Mouse (Mus musculus) stomach, embryonic 15.5 days (tissue): ENCODE measurements around the gene Epor. TPM values are rescaled to one million over a fixed set of nuclear protein-coding genes. Genes with fewer than 3 reads are reported as not detected.

Source experiments
- ATAC-seq: fragments of 200-750 bp; cut with Nextera tagmentation; 2 replicates; pipeline ENCODE4 v1.8.0; 2017; ENCODE audit warnings: low read depth, moderate number of reproducible peaks, moderate TSS enrichment; ENCODE audit not compliant: insufficient read depth, low FRiP score
- H3K27ac ChIP-seq: fragments of 300-500 bp; sonication (generic); 2 replicates; pipeline ENCODE4 v1.5.1; 2015; ENCODE audit warnings: mild to moderate bottlenecking, inconsistent platforms
- H3K27me3 ChIP-seq: fragments of 300-500 bp; sonication (generic); replicated peaks from 2 replicates; pipeline ENCODE4 v1.6.1; 2015; ENCODE audit warnings: inconsistent platforms
- H3K36me3 ChIP-seq: fragments of 300-500 bp; sonication (generic); 2 replicates; pipeline ENCODE4 v1.6.1; 2015; ENCODE audit warnings: inconsistent platforms
- H3K4me1 ChIP-seq: fragments of 300-500 bp; sonication (generic); 2 replicates; pipeline ENCODE4 v1.6.1; 2015; ENCODE audit warnings: inconsistent platforms
- H3K4me2 ChIP-seq: fragments of 300-500 bp; sonication (generic); 2 replicates; pipeline ENCODE4 v1.6.1; 2015; ENCODE audit warnings: mild to moderate bottlenecking, inconsistent platforms
- H3K4me3 ChIP-seq: fragments of 300-500 bp; sonication (generic); replicated peaks from 2 replicates; pipeline ENCODE4 v1.5.1; 2015; ENCODE audit warnings: inconsistent platforms
- H3K9ac ChIP-seq: fragments of 300-500 bp; sonication (generic); 2 replicates; pipeline ENCODE4 v1.6.1; 2015; ENCODE audit warnings: inconsistent platforms
- H3K9me3 ChIP-seq: fragments of 300-500 bp; sonication (generic); 2 replicates; pipeline ENCODE4 v1.6.1; 2016; ENCODE audit warnings: inconsistent platforms
- WGBS: fragments of 180-500 bp; shearing (Covaris S2); methylation state at CpG from one replicate; pipeline ENCODE4 v1.1.7; 2015; 5-methylcytosine and 5-hydroxymethylcytosine counted together
- polyA plus RNA-seq: library from polyadenylated mRNA; unstranded; fragments of >200 nt; fragmentation: Nextera tagmentation; extraction: Ambion mirVana; gene quantifications from 2 replicates; pipeline ENCODE4 v1.2.1, GENCODE M21; 2015

Gene Epor
- polyA plus RNA-seq, 1 experiment from 2014 or later, result 14.7 TPM

DNA sequence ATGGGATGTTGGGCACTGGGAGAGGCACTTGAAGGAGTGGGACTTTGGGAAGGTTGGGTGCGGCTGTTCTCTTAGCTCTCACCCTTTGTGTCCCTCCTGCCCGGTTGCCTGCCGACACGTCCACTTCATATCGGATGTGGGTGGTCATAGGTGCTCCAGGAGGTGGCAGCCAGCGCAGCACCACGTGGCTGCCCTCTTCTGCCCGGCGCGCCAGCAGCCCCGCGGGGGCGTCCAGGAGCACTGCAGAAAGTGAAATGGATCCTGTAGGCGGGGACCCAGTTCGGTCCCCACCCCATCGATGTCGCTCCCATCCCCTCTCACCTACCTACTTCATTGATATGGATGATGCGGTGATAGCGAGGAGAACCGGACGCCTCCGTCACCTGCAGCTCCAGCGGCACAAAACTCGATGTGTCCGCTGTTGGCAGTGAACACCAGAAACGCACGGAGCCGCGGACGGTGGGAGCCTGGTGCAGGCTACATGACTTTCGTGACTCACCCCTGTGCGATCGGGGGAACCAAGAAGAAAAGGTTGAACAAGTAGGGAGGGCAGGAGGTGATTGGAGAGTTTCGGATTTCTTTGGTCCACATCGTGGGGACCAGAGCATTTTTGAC, 1.8 kb downstream of the Epor start:
- H3K9me3 ChIP-seq, result no peaks in the 10 kb centered on the region
- H3K27me3 ChIP-seq, result peaks cover 15% of the 10 kb centered on the region
- peak overlapping the region; percentile 96 for H3K4me2 ChIP-seq
- ATAC-seq, result no peak
- peaks cover 29% of the 10 kb centered on the region for H3K4me1 ChIP-seq
- H3K9ac ChIP-seq, result no peak overlapping the region
- H3K4me3 ChIP-seq, result peak overlapping the region; percentile 46
- no peaks in the 10 kb centered on the region for H3K36me3 ChIP-seq
- WGBS, result 2% methylated on average over 35 of the region's 35 CpGs
- no peak overlapping the region for H3K27ac ChIP-seq

DNA sequence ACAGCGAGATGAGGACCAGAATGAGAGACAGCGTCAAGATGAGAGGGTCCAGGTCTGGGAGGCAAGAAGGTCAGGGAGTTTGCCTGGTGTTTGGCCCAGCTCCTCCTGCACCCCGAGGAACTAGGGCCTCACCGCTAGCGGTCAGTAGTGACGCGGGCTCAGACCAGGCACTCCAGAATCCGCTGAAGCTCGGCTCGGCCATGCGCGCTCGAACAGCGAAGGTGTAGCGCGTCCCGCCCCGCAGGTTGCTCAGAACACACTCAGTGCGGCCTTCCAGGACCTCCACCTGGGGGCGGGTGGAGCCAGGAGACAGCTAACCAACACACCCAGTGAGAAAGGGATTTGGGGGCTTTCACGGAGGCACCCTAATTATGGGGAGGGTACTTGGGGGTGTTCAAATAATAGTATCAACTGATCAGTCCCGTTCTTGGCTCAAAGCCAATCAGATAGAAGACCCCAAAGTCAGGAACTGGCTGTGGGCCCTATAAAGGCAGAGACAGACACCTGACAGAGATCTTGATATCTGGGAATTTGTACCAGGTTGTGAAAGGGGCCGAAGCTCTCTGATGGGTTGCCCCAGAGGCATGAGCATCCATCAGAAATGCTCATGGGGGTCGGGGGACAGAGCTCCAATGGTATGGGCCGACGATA, 2.6 kb downstream of the Epor start:
- no peaks in the 10 kb centered on the region for H3K9me3 ChIP-seq
- H3K9ac ChIP-seq, result no peak overlapping the region
- no peak for ATAC-seq
- peaks cover 32% of the 10 kb centered on the region for H3K4me1 ChIP-seq
- H3K27me3 ChIP-seq, result peaks cover 15% of the 10 kb centered on the region
- no peak overlapping the region for H3K27ac ChIP-seq
- H3K4me2 ChIP-seq, result peak overlapping the region; percentile 96; the same call in 1 of the 2 replicates
- H3K4me3 ChIP-seq, result no peak overlapping the region
- WGBS, result 11% methylated on average over 26 of the region's 26 CpGs
- H3K36me3 ChIP-seq, result no peaks in the 10 kb centered on the region

DNA sequence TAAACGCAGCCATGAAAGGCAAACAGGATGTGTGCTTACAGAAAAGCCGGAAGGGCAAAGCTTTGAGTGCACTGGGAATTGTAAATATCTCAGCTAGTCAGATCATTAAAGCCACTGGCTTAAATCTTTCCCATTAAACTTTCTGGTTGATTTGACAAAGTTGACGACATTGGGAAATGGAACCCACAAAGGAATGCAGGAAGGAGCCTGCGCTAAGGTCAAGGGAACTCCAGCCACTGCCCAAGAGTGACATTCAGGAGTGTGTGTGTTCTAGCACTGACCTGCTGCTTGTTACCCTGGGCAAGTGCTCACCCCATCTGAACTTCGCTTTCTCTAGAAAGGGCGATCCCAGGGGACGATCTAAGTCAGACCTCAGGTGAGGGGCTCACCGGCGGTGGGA, 3.2 kb downstream of the Epor start:
- no peak for ATAC-seq
- H3K9ac ChIP-seq, result no peak overlapping the region
- H3K4me2 ChIP-seq, result 0 out of 2 replicates have a peak overlapping the region, but pooled peaks have one; percentile 96

DNA sequence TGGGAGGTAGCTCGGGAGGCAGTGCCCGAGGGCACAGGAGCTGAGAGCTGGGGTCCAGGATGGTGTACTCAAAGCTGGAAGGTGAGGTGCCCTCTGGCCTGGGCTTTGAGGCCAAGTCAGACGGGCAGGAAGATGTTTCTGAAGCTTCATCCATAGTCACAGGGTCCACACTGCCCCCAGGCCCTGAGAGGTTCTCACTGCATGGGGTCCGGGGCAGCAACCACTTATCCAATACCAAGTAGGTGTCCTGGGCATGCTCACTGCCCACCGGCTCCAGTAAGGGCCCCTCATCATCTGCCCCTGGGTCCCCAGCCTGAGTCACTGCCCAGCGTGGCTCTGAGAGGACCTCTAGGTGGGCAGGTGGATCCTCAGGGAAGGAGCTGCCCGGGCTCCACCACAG, 4.1 kb downstream of the Epor start:
- WGBS, result 90% methylated on average over 7 of the region's 7 CpGs
- H3K27ac ChIP-seq, result no peak overlapping the region

More for the DNA sequence above, 3.2 kb downstream of the Epor start:
- 50% methylated on average over 9 of the region's 9 CpGs for WGBS
- Histone ChIP-seq H3K4me1 (peaks cover 32% of the 10 kb centered on the region), H3K27me3 (peaks cover 15% of the 10 kb centered on the region), H3K4me3 (no peak overlapping the region), H3K36me3 (no peaks in the 10 kb centered on the region), H3K9me3 (no peaks in the 10 kb centered on the region), H3K27ac (no peak overlapping the region)

DNA sequence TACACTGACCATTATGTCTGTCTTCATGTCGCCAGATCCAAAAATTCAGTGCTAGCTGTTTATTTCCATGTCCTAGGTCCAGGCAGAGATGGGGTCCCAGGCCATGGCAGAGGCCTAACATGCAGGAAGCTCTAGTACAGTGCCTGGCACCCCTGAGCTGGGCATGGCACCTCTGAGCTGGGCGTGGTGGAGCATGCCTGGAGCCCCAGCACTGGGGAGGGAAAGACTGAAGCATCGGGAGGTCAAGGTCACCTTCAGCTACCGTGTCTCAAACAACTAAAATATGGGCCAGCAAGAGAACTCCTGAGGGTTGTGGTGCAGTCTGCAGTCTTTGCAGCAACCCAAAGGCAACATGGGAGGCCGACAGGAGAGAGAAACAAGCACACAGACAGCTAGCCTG, 4.9 kb downstream of the Epor start:
- H3K27me3 ChIP-seq, result peaks cover 15% of the 10 kb centered on the region
- H3K4me1 ChIP-seq, result peaks cover 30% of the 10 kb centered on the region
- H3K9ac ChIP-seq, result no peak overlapping the region
- H3K27ac ChIP-seq, result no peak overlapping the region
- H3K36me3 ChIP-seq, result no peaks in the 10 kb centered on the region
- no peak overlapping the region for H3K4me2 ChIP-seq
- no peaks in the 10 kb centered on the region for H3K9me3 ChIP-seq
- WGBS, result 78% methylated on average over 5 of the region's 5 CpGs
- no peak overlapping the region for H3K4me3 ChIP-seq
- ATAC-seq, result no peak

More for the DNA sequence above, 4.1 kb downstream of the Epor start:
- Histone ChIP-seq H3K27me3 (peaks cover 15% of the 10 kb centered on the region), H3K4me1 (peaks cover 32% of the 10 kb centered on the region), H3K36me3 (no peaks in the 10 kb centered on the region), H3K9me3 (no peaks in the 10 kb centered on the region), H3K9ac (no peak overlapping the region), H3K4me3 (no peak overlapping the region), H3K4me2 (no peak overlapping the region)
- ATAC-seq, result no peak

DNA sequence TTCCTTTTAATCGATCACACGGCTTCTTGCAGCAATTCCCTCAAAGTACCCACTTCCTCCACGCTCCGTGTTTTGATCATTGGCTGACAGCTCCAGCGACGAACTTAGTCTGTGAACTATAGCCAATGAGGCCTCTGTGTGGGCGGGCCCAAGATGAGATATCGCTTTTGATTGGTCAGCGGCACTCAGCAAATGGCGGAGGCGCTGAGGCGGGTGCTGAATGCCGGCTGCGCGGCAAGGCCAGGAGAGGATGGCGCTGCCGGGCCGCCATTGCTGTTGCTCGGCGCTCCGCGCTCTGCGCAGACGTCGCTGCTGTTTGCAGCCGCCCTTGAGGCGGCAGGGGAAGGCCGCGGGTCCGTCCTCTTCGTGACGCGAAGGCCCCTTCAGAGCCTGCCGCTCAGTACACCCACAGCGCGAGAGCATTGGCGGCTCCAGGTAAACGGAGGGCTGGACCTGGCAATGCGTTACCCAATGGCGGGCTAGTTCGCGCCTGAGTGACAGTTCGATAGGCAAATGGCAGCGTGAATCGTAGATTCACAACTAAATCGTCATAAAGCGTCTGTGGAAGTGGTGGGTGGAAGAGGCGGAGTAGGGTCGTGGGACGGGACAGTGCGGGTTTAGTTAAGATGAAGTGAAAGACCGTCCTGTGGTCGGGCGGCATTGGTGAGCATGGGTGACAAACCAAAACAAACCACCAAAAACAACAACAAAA, 7.6 kb downstream of the Epor start, which contains the start of gene Swsap1:
Swsap1 (plus strand) TSS at position 186 of the 712 bp plus-strand sequence.
- 0% methylated on average over 54 of the region's 54 CpGs for WGBS
- peak within 1 kb of the TSS; percentile 75 for H3K4me3 ChIP-seq

DNA sequence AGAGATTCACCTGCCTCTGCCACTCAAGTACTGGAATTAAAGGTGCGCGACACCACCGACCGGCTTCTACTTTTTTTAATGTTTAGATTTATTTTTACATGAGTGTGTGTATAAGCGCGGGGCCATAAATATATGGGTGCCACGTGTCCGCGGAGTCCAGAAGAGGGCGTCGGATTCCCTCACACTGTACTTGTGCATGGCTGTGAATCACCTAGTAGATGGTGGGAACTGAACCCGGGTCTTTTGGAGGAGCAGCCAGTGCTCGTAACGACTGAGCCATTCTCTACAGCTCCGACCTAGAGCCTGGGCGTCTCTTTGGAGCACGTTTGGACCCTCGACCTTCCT, 8.1 kb downstream of the Epor start:
- H3K36me3 ChIP-seq, result no peaks in the 10 kb centered on the region
- peak overlapping the region; percentile 75 for H3K4me3 ChIP-seq
- H3K4me1 ChIP-seq, result peaks cover 6% of the 10 kb centered on the region; the same call in 1 of the 2 replicates
- no peaks in the 10 kb centered on the region; the same call in 1 of the 2 replicates for H3K27me3 ChIP-seq
- peak overlapping the region; percentile 67 for H3K27ac ChIP-seq
- 2% methylated on average over 18 of the region's 18 CpGs for WGBS
- peak; percentile 71 for ATAC-seq
- no peaks in the 10 kb centered on the region for H3K9me3 ChIP-seq
- H3K9ac ChIP-seq, result no peak overlapping the region
- peak overlapping the region; percentile 55 for H3K4me2 ChIP-seq

More for the DNA sequence above, 7.6 kb downstream of the Epor start, which contains the start of gene Swsap1:
- no peaks in the 10 kb centered on the region for H3K36me3 ChIP-seq
- H3K27me3 ChIP-seq, result peaks cover 1% of the 10 kb centered on the region
- H3K27ac ChIP-seq, result peak within 1 kb of the TSS; percentile 93
- H3K9ac ChIP-seq, result peak within 1 kb of the TSS; percentile 70; the same call in 1 of the 2 replicates
- no peaks in the 10 kb centered on the region for H3K9me3 ChIP-seq
- peak within 1 kb of the TSS; percentile 57 for H3K4me2 ChIP-seq
- ATAC-seq, result peak; percentile 96
- H3K4me1 ChIP-seq, result peaks cover 8% of the 10 kb centered on the region; the same call in 1 of the 2 replicates

DNA sequence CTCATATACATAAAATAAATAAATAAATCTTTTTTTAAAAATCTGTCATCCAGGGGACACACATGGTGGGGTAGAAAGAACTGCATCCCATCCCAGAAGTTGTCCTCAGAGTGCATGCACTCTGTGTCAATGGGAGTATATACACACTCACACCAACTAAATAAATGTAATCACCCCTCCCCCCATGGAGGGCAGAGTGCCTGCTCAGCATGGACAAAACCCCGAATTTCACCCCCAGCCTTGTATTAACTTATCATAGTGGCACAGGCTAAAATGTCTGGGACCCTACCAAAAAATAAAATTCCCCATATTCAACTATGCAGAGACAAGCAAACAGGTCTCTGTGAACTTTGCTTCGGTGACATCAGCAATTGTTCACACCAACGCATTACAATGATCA, 8.7 kb downstream of the Epor start:
- Histone ChIP-seq H3K36me3 (no peaks in the 10 kb centered on the region), H3K27ac (no peak overlapping the region), H3K4me2 (peak overlapping the region; percentile 55), H3K4me3 (no peak overlapping the region), H3K9me3 (no peaks in the 10 kb centered on the region), H3K27me3 (no peaks in the 10 kb centered on the region), H3K4me1 (peaks cover 6% of the 10 kb centered on the region; the same call in 1 of the 2 replicates), H3K9ac (no peak overlapping the region)
- 74% methylated on average over 3 of the region's 3 CpGs for WGBS
- ATAC-seq, result no peak

DNA sequence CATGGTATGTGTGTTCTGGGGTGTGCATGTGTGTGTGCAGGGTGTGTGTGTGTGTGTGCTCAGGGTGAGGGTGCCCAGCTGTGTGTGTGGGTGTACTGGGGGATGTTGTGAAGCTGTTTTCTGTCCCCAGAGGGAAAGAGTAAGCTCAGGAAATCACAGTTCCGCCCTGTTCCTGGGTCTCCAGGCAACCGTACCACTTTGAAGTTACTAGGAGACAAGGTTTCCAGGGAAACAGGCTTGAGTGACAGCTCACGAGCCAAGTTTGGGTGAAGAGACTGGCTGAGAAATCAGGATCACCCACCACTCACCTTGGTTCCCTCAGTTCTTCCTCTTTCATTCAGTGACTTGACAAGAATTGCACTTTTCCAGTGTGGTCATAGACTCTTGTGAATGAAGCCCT, 9.7 kb downstream of the Epor start:
- Histone ChIP-seq H3K27me3 (no peaks in the 10 kb centered on the region), H3K9ac (no peak overlapping the region), H3K36me3 (no peaks in the 10 kb centered on the region), H3K4me2 (no peak overlapping the region), H3K9me3 (no peaks in the 10 kb centered on the region), H3K4me1 (peaks cover 6% of the 10 kb centered on the region; the same call in 1 of the 2 replicates), H3K27ac (no peak overlapping the region), H3K4me3 (no peak overlapping the region)
- WGBS, result 12% methylated on average over 3 of the region's 3 CpGs
- no peak for ATAC-seq

DNA sequence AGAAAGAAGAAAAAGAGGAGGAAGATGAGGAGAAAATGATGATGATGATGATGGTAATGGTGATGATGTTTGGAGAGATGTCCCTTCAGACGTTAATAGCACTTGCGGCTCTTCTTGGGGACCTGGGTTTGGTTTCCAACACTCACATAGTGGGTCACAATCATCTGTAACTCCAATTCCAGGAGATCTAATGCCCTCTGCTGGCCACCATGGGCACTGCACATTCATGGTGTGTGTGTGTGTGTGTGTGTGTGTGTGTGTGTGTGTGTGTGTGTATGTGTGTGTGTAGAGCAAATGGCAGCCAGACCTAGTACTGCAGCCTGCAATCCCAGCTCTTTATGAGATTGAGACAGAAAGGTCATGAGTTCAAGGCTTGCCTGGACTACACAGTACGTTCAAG, 11.3 kb downstream of the Epor start:
- ATAC-seq, result no peak

DNA sequence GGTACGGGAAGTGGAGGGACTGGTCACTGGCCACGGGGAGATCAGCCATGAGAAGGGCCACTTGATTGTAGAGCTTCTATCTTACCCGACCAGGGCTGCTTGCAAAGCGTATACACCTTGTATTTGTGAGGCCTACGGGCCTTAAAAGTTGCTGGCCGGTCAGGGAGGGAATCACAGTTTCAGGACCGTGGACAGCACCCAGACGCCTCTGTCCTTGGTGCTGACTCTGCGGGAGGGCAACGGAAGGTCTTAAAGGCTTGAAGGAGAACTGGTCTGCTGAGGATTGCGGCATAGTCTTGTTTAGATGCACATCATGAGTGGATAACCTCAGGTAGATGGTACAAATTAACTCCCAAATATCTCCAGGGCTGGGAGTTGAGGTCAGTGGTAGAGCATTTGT, 13.0 kb downstream of the Epor start:
- no peak overlapping the region for H3K4me3 ChIP-seq
- no peak overlapping the region for H3K4me2 ChIP-seq
- 0 out of 2 replicates have a peak, but pooled peaks cover 4% of the 10 kb centered on the region for H3K4me1 ChIP-seq
- 13% methylated on average over 11 of the region's 11 CpGs for WGBS
- no peak overlapping the region for H3K9ac ChIP-seq
- H3K36me3 ChIP-seq, result no peaks in the 10 kb centered on the region
- H3K27ac ChIP-seq, result no peak overlapping the region
- peaks cover 5% of the 10 kb centered on the region; the same call in 1 of the 2 replicates for H3K27me3 ChIP-seq
- no peaks in the 10 kb centered on the region for H3K9me3 ChIP-seq
- ATAC-seq, result no peak

More for the DNA sequence above, 11.3 kb downstream of the Epor start:
- Histone ChIP-seq H3K4me3 (no peak overlapping the region), H3K9ac (no peak overlapping the region), H3K27me3 (peaks cover 5% of the 10 kb centered on the region; the same call in 1 of the 2 replicates), H3K9me3 (no peaks in the 10 kb centered on the region), H3K36me3 (no peaks in the 10 kb centered on the region), H3K4me1 (peaks cover 11% of the 10 kb centered on the region; the same call in 1 of the 2 replicates), H3K27ac (no peak overlapping the region), H3K4me2 (no peak overlapping the region)
- 74% methylated on average over 3 of the region's 3 CpGs for WGBS

DNA sequence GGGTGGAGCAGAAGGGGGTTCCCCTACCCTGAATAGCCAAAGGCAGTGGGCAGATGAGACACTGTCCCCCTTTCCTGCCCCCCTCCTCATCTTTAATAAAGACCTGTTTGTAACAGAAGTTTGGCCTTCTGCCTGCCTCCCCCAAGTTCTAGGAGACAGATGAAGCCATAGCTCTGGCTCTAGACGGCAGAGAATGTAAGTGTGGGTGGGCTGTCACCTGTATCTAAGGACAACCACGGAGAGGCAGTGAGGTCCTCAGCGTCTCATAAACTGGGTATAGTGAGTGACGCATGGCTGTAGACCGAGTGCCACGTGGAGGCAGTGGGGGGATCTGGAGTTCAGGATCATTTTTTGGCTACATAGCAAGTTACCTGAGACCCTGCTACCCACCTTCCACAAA, 14.5 kb downstream of the Epor start:
- Histone ChIP-seq H3K9ac (no peak overlapping the region), H3K36me3 (no peaks in the 10 kb centered on the region), H3K4me2 (no peak overlapping the region), H3K27me3 (peaks cover 8% of the 10 kb centered on the region; the same call in 1 of the 2 replicates), H3K9me3 (no peaks in the 10 kb centered on the region), H3K27ac (no peak overlapping the region), H3K4me1 (peaks cover 9% of the 10 kb centered on the region; the same call in 1 of the 2 replicates), H3K4me3 (no peak overlapping the region)
- ATAC-seq, result no peak
- 64% methylated on average over 6 of the region's 6 CpGs for WGBS
